Mouse (Mus musculus) megakaryocyte, embryonic 14.5 days (primary cell): ENCODE data around the gene Trpm2. TPM values are rescaled to one million over a fixed set of nuclear protein-coding genes. Genes with fewer than 3 reads are reported as not detected.

Experiments
- H3K27me3 ChIP-seq: replicated peaks from 2 replicates; pipeline ENCODE3; 2012; ENCODE audit warnings: inconsistent platforms
- H3K36me3 ChIP-seq: replicated peaks from 2 replicates; pipeline ENCODE3; 2012; ENCODE audit warnings: low read length, inconsistent platforms, mixed read lengths
- H3K4me1 ChIP-seq: 2 replicates; pipeline ENCODE4 v1.6.1; 2012; ENCODE audit warnings: inconsistent platforms
- H3K4me3 ChIP-seq: replicated peaks from 2 replicates; pipeline ENCODE3; 2012; ENCODE audit warnings: moderate library complexity, mild to moderate bottlenecking, inconsistent platforms
- H3K9me3 ChIP-seq: 2 replicates; pipeline ENCODE4 v1.6.1; 2012; ENCODE audit warnings: inconsistent platforms
- FLI1 ChIP-seq: IDR thresholded peaks from 2 replicates; pipeline ENCODE4 v1.6.1; 2012; ENCODE audit warnings: low read length, inconsistent platforms, mixed read lengths
- GATA1 ChIP-seq: IDR thresholded peaks from 3 replicates; pipeline ENCODE4 v1.6.1; 2012; ENCODE audit warnings: mixed read lengths, low read length, inconsistent platforms, borderline replicate concordance
- polyA plus RNA-seq: library from polyadenylated mRNA; stranded (reverse); fragments of >175 nt; gene quantifications from 2 replicates; pipeline ENCODE4 v1.2.3, GENCODE M21; 2012; ENCODE audit warnings: low replicate concordance; ENCODE audit not compliant: insufficient read depth

Gene Trpm2
- polyA plus RNA-seq, 1 experiment = 2.7 TPM

GRCm38 (mm10) chr10:77886007-77886747 is 84.2 kb downstream of the Trpm2 start:
- peaks cover 26% of the 10 kb centered on the region for H3K27me3 ChIP-seq
- no peak overlapping the region for H3K4me3 ChIP-seq
- peaks cover 19% of the 10 kb centered on the region for H3K9me3 ChIP-seq
- no peaks in the 10 kb centered on the region for H3K36me3 ChIP-seq
- no peak for TF ChIP-seq GATA1
- no peak for TF ChIP-seq FLI1
- H3K4me1 ChIP-seq = no peaks in the 10 kb centered on the region

GRCm38 (mm10) chr10:77882553-77882952 is 87.8 kb downstream of the Trpm2 start:
- H3K4me1 ChIP-seq = peaks cover 4% of the 10 kb centered on the region; the same call in 1 of the 2 replicates
- TF ChIP-seq GATA1 (no peak), FLI1 (no peak)
- H3K9me3 ChIP-seq = peaks cover 8% of the 10 kb centered on the region
- peaks cover 33% of the 10 kb centered on the region for H3K27me3 ChIP-seq
- H3K36me3 ChIP-seq = no peaks in the 10 kb centered on the region
- no peak overlapping the region for H3K4me3 ChIP-seq

- H3K9me3 ChIP-seq = peaks cover 8% of the 10 kb centered on the region
- H3K27me3 ChIP-seq = peaks cover 28% of the 10 kb centered on the region
- no peak overlapping the region for H3K4me3 ChIP-seq
- H3K36me3 ChIP-seq = no peaks in the 10 kb centered on the region
- TF ChIP-seq FLI1 = no peak
- no peak for TF ChIP-seq GATA1
- peaks cover 4% of the 10 kb centered on the region; the same call in 1 of the 2 replicates for H3K4me1 ChIP-seq
Observed at GRCm38 (mm10) chr10:77880305-77880704, 90.1 kb downstream of the Trpm2 start.

GRCm38 (mm10) chr10:77878985-77879384 is 91.4 kb downstream of the Trpm2 start:
- no peak for TF ChIP-seq GATA1
- TF ChIP-seq FLI1 = no peak
- Histone ChIP-seq H3K9me3 (peaks cover 8% of the 10 kb centered on the region), H3K36me3 (no peaks in the 10 kb centered on the region), H3K4me1 (peaks cover 4% of the 10 kb centered on the region; the same call in 1 of the 2 replicates), H3K4me3 (no peak overlapping the region), H3K27me3 (peaks cover 29% of the 10 kb centered on the region)

- H3K4me3 ChIP-seq = no peak overlapping the region
- no peak for TF ChIP-seq GATA1
- no peak for TF ChIP-seq FLI1
- peaks cover 4% of the 10 kb centered on the region for H3K4me1 ChIP-seq
- peaks cover 18% of the 10 kb centered on the region for H3K27me3 ChIP-seq
- no peaks in the 10 kb centered on the region for H3K36me3 ChIP-seq
- peaks cover 10% of the 10 kb centered on the region for H3K9me3 ChIP-seq
Observed at GRCm38 (mm10) chr10:77869651-77870050, 100.7 kb downstream of the Trpm2 start.

- H3K4me1 ChIP-seq = peaks cover 10% of the 10 kb centered on the region
- peaks cover 10% of the 10 kb centered on the region for H3K9me3 ChIP-seq
- H3K27me3 ChIP-seq = peaks cover 29% of the 10 kb centered on the region
- TF ChIP-seq GATA1 (no peak), FLI1 (no peak)
- no peak overlapping the region for H3K4me3 ChIP-seq
- H3K36me3 ChIP-seq = no peaks in the 10 kb centered on the region
Observed at GRCm38 (mm10) chr10:77867546-77867945, 102.8 kb downstream of the Trpm2 start.

- no peaks in the 10 kb centered on the region for H3K9me3 ChIP-seq
- H3K4me3 ChIP-seq = peak overlapping the region; percentile 87
- TF ChIP-seq FLI1 (no peak), GATA1 (no peak)
- no peaks in the 10 kb centered on the region for H3K36me3 ChIP-seq
- peaks cover 10% of the 10 kb centered on the region for H3K4me1 ChIP-seq
- peaks cover 39% of the 10 kb centered on the region for H3K27me3 ChIP-seq
Observed at GRCm38 (mm10) chr10:77864762-77865143, 105.6 kb downstream of the Trpm2 start.

- peaks cover 36% of the 10 kb centered on the region for H3K27me3 ChIP-seq
- H3K4me3 ChIP-seq = peak overlapping the region; percentile 87
- peaks cover 10% of the 10 kb centered on the region for H3K4me1 ChIP-seq
- no peaks in the 10 kb centered on the region for H3K9me3 ChIP-seq
- H3K36me3 ChIP-seq = no peaks in the 10 kb centered on the region
- no peak for TF ChIP-seq GATA1
- TF ChIP-seq FLI1 = no peak
Observed at GRCm38 (mm10) chr10:77864067-77864761, 106.1 kb downstream of the Trpm2 start.

- TF ChIP-seq FLI1 = no peak
- no peaks in the 10 kb centered on the region for H3K36me3 ChIP-seq
- H3K4me3 ChIP-seq = no peak within 1 kb of the TSS
- H3K9me3 ChIP-seq = peaks cover 13% of the 10 kb centered on the region
- peaks cover 10% of the 10 kb centered on the region for H3K4me1 ChIP-seq
- peaks cover 33% of the 10 kb centered on the region for H3K27me3 ChIP-seq
Observed at GRCm38 (mm10) chr10:77861675-77862074, 108.7 kb downstream of the Trpm2 start, which contains the start of gene Gm3285. Gm3285 (plus strand) TSS chr10:77861975.

Other genes starting within 250 kb of the Trpm2 start
- not detected in 2 replicates for gene Krtap12-1, start 250.0 kb downstream of the Trpm2 start, polyA plus RNA-seq
- not detected in 2 replicates for gene Gm10100, start 244.1 kb downstream of the Trpm2 start, polyA plus RNA-seq
- not detected in 2 replicates for gene Gm18596, start 227.9 kb downstream of the Trpm2 start, polyA plus RNA-seq
- gene Gm9736, start 219.2 kb downstream of the Trpm2 start, polyA plus RNA-seq = not detected in 2 replicates
- gene Gm3233, start 210.9 kb downstream of the Trpm2 start, polyA plus RNA-seq = not detected in 2 replicates
- not detected in 2 replicates for gene Gm3238, start 199.2 kb downstream of the Trpm2 start, polyA plus RNA-seq
- gene Gm7138, start 193.6 kb downstream of the Trpm2 start, polyA plus RNA-seq = not detected in 2 replicates
- not detected in 2 replicates for gene Gm3250, start 188.0 kb downstream of the Trpm2 start, polyA plus RNA-seq
- gene Gm7137, start 182.4 kb downstream of the Trpm2 start, polyA plus RNA-seq = not detected in 2 replicates
- not detected in 2 replicates for gene Gm9639, start 175.5 kb downstream of the Trpm2 start, polyA plus RNA-seq
- gene Gm19668, start 171.4 kb downstream of the Trpm2 start, polyA plus RNA-seq = not detected in 2 replicates
- not detected in 2 replicates for gene Gm9507, start 158.7 kb downstream of the Trpm2 start, polyA plus RNA-seq
- gene Gm2696, start 155.9 kb downstream of the Trpm2 start, polyA plus RNA-seq = not detected in 2 replicates
- gene Krtap10-4, start 143.5 kb downstream of the Trpm2 start, polyA plus RNA-seq = not detected in 2 replicates
- gene Krtap10-10, start 134.6 kb downstream of the Trpm2 start, polyA plus RNA-seq = not detected in 2 replicates
- gene Gm36176, start 123.8 kb downstream of the Trpm2 start, polyA plus RNA-seq = not detected in 2 replicates
- gene Gm10318, start 117.7 kb downstream of the Trpm2 start, polyA plus RNA-seq = not detected in 2 replicates
- not detected in 2 replicates for gene Gm3285, start 108.6 kb downstream of the Trpm2 start, polyA plus RNA-seq
- 0.03 TPM in 1 of 2 replicates, not detected in the other for gene Lrrc3, start 68.0 kb downstream of the Trpm2 start, polyA plus RNA-seq
- gene 1810043G02Rik, start 8.0 kb upstream of the Trpm2 start, polyA plus RNA-seq = 10.0 and 22.2 TPM in 2 replicates
- 333 and 674 TPM in 2 replicates for gene Pfkl, start 39.5 kb upstream of the Trpm2 start, polyA plus RNA-seq
- not detected in 2 replicates for gene Dnmt3l, start 71.4 kb upstream of the Trpm2 start, polyA plus RNA-seq
- not detected in 2 replicates for gene Aire, start 73.0 kb upstream of the Trpm2 start, polyA plus RNA-seq
- 0.74 and 1.4 TPM in 2 replicates for gene Icosl, start 98.7 kb upstream of the Trpm2 start, polyA plus RNA-seq
- gene D10Jhu81e, start 199.2 kb upstream of the Trpm2 start, polyA plus RNA-seq = 44.9 and 59.7 TPM in 2 replicates
- 1.3 and 2.9 TPM in 2 replicates for gene Pwp2, start 214.6 kb upstream of the Trpm2 start, polyA plus RNA-seq